Mouse (Mus musculus) E14TG2a.4 (cell line): Measurements from ENCODE around the gene Tagap1.
"Not testable (repeated sequence)": the region's sequence is repeated elsewhere in the genome, so short reads cannot be mapped to it uniquely, and the experiment has no call there.

Source experiments
- CTCF ChIP-seq: conservative IDR thresholded peaks from 2 replicates; pipeline ENCODE4 v1.5.1; 2014; ENCODE audit warnings: low read length
- POU5F1 ChIP-seq: IDR thresholded peaks from 2 replicates; pipeline ENCODE4 v1.6.1; 2014; ENCODE audit warnings: low read length, borderline replicate concordance

DNA sequence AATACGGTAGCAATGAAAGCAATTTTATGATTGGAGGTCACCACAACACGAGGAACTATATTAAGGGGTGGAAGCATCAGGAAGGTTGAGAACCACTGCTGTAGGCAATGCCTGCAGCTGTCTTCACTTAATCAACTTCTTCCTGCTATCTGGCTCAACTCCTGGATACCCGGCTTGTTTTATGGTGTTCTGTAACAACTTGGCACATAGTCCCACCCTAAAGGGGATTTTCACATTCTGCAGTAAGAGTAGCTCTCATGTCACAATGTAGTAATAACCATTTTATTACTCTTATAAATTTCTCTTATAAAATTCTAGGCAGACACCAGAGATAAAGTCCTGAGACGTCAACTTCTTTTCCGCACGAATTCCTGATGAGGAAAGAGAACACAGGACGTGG lies 48.5 kb upstream of the Tagap1 start:
- not testable (repeated sequence) for TF ChIP-seq CTCF, POU5F1
